13 mouse cellular contexts compared by ENCODE assay signal in genomic region chr1:160935551-160935950, GRCm38 (mm10). TPM values are rescaled to one million over a fixed set of nuclear protein-coding genes. Genes with fewer than 3 reads are reported as not detected.
DNase-seq lines count a peak whose midpoint lies in the region; ATAC-seq and TF ChIP-seq lines count a peak whose summit lies in the region.
"Had no signal": no experiment of that assay in that cellular context is flagged by ENCODE, and none has a peak within 500 bp of the region (broad histone marks: within the 10 kb centered on the region; RNA-seq: fewer than 3 reads in every experiment).

No protein-coding gene starts in this region.

- no peaks in the 10 kb centered on the region for H3K4me1 ChIP-seq in forebrain, postnatal 0 days (ENCODE audit: insufficient read depth)
- no peaks in the 10 kb centered on the region for H3K4me1 ChIP-seq in heart, embryonic 10.5 days
- H3K4me1 ChIP-seq: embryonic facial prominence, embryonic 15.5 days; midbrain, embryonic 12.5 days had no signal

- WGBS in forebrain, postnatal 0 days: 88% methylated on average over 6 of the region's 6 CpGs
- 92% methylated on average over 6 of the region's 6 CpGs for WGBS in heart, embryonic 10.5 days

- peak; percentile 21 to 24 for DNase-seq in cerebellum, postnatal 10 days
- peak; percentile 18 for DNase-seq in layer of hippocampus, adult 11-12 months (ENCODE audit: low spot score)
- no peak for DNase-seq in layer of hippocampus, postnatal 36 days
- peak; percentile 38 for DNase-seq in 3T3-L1 (ENCODE audit: low read depth, low spot score)
- DNase-seq in forebrain, postnatal 0 days: peak; percentile 24
- no peak for DNase-seq in cerebellum, postnatal 4 days (ENCODE audit: low spot score in 2 of 2)
- DNase-seq in heart, embryonic 10.5 days (ENCODE audit: low spot score): no peak
- DNase-seq: heart, postnatal 14 days; liver; thymus, postnatal 14 days had no signal

- H3K4me3 ChIP-seq in forebrain, postnatal 0 days (ENCODE audit: low read depth, low read length): no peak overlapping the region
- no peak overlapping the region for H3K4me3 ChIP-seq in heart, embryonic 10.5 days
- H3K4me3 ChIP-seq: embryonic facial prominence, embryonic 15.5 days; midbrain, embryonic 12.5 days had no signal

- H3K27me3 ChIP-seq in forebrain, postnatal 0 days (ENCODE audit: insufficient read depth, low read length): no peaks in the 10 kb centered on the region
- H3K27me3 ChIP-seq in heart, embryonic 10.5 days (ENCODE audit: insufficient read depth, poor library complexity, severe bottlenecking): no peaks in the 10 kb centered on the region
- H3K27me3 ChIP-seq: embryonic facial prominence, embryonic 15.5 days; midbrain, embryonic 12.5 days had no signal

- TF ChIP-seq CTCF in forebrain, postnatal 0 days (IDR thresholded peaks at IDR 0.05; ENCODE audit: low read depth): peak; percentile 73

- H3K9ac ChIP-seq in forebrain, postnatal 0 days: no peak overlapping the region
- H3K9ac ChIP-seq: embryonic facial prominence, embryonic 15.5 days; midbrain, embryonic 12.5 days had no signal

- no peak overlapping the region for H3K4me2 ChIP-seq in forebrain, postnatal 0 days (ENCODE audit: low read depth)
- H3K4me2 ChIP-seq: embryonic facial prominence, embryonic 15.5 days; midbrain, embryonic 12.5 days had no signal

- H3K9me3 ChIP-seq in forebrain, postnatal 0 days (ENCODE audit: low read length): no peaks in the 10 kb centered on the region
- no peaks in the 10 kb centered on the region for H3K9me3 ChIP-seq in heart, embryonic 10.5 days
- H3K9me3 ChIP-seq: embryonic facial prominence, embryonic 15.5 days; midbrain, embryonic 12.5 days had no signal

- peaks cover 16% of the 10 kb centered on the region for H3K36me3 ChIP-seq in forebrain, postnatal 0 days (ENCODE audit: insufficient read depth)
- peaks cover 49% of the 10 kb centered on the region for H3K36me3 ChIP-seq in heart, embryonic 10.5 days

- ATAC-seq in cerebellum, adult (ENCODE audit: insufficient number of reproducible peaks, low FRiP score, low TSS enrichment): no peak
- peak; percentile 86 for ATAC-seq in forebrain, postnatal 0 days

- H3K27ac ChIP-seq in forebrain, postnatal 0 days (ENCODE audit: low read depth, low read length): no peak overlapping the region
- H3K27ac ChIP-seq in heart, embryonic 10.5 days: no peak overlapping the region
- H3K27ac ChIP-seq: embryonic facial prominence, embryonic 15.5 days; midbrain, embryonic 12.5 days had no signal

RNA-seq across cellular contexts. Expression of gene Rc3h1, which starts 29.3 kb away (rescaled TPM):
- total RNA-seq in layer of hippocampus, postnatal 36 days (2021): 10 to 100 TPM; 43.1 to 44.9 TPM
- total RNA-seq in forebrain, postnatal 0 days (2014; rRNA removed): 14.9 and 20.8 TPM in 2 replicates
- polyA plus RNA-seq in forebrain, postnatal 0 days (2015; fragmentation: Nextera tagmentation; extraction: Ambion mirVana): 3.3 and 6.1 TPM in 2 replicates
- polyA plus RNA-seq in heart, embryonic 10.5 days (2016; fragmentation: Nextera tagmentation; extraction: Ambion mirVana): 7.0 and 7.7 TPM in 2 replicates

RNA-seq across cellular contexts. Expression of gene Serpinc1, which starts 42.8 kb away (rescaled TPM):
- under 1 TPM; 0.20 to 0.65 TPM for total RNA-seq in layer of hippocampus, postnatal 36 days (2021)
- total RNA-seq in forebrain, postnatal 0 days (2014; rRNA removed): 0.10 and 0.15 TPM in 2 replicates
- polyA plus RNA-seq in forebrain, postnatal 0 days (2015; fragmentation: Nextera tagmentation; extraction: Ambion mirVana): 1.2 and 2.3 TPM in 2 replicates
- 1.7 and 32.9 TPM in 2 replicates for polyA plus RNA-seq in heart, embryonic 10.5 days (2016; fragmentation: Nextera tagmentation; extraction: Ambion mirVana)

Comparison
In these comparisons a context has a peak if more than half of its experiments do, and no peak if none do; other contexts are left out.
1. DNase-seq: peak in cerebellum, postnatal 10 days (2 of 2), layer of hippocampus, adult 11-12 months (single experiment), 3T3-L1 (single experiment) and forebrain, postnatal 0 days (single experiment); none in layer of hippocampus, postnatal 36 days (0 of 2), cerebellum, postnatal 4 days (0 of 2) and heart, embryonic 10.5 days (single experiment).